Mouse (Mus musculus) kidney, embryonic 15.5 days (tissue): ENCODE measurements around the gene Rab5if. TPM values are rescaled to one million over a fixed set of nuclear protein-coding genes. Genes with fewer than 3 reads are reported as not detected.
"Not testable (repeated sequence)": the region's sequence is repeated elsewhere in the genome, so short reads cannot be mapped to it uniquely, and the experiment has no call there.

ENCODE experiments used
- ATAC-seq: fragments of 200-750 bp; cut with Nextera tagmentation; replicated peaks from 2 replicates; pipeline ENCODE4 v1.8.0; 2017; ENCODE audit warnings: moderate TSS enrichment; ENCODE audit not compliant: low FRiP score
- H3K27ac ChIP-seq: fragments of 300-500 bp; sonication (generic); 2 replicates; pipeline ENCODE4 v1.5.1; 2015; ENCODE audit warnings: mild to moderate bottlenecking, inconsistent platforms
- H3K27me3 ChIP-seq: fragments of 300-500 bp; sonication (generic); 2 replicates; pipeline ENCODE4 v1.6.1; 2015; ENCODE audit warnings: inconsistent platforms
- H3K36me3 ChIP-seq: fragments of 300-500 bp; sonication (generic); 2 replicates; pipeline ENCODE4 v1.6.1; 2015; ENCODE audit warnings: inconsistent platforms
- H3K4me1 ChIP-seq: fragments of 300-500 bp; sonication (generic); 2 replicates; pipeline ENCODE4 v1.6.1; 2015; ENCODE audit warnings: inconsistent platforms
- H3K4me2 ChIP-seq: fragments of 300-500 bp; sonication (generic); 2 replicates; pipeline ENCODE4 v1.6.1; 2015; ENCODE audit warnings: moderate library complexity, mild to moderate bottlenecking, inconsistent platforms
- H3K4me3 ChIP-seq: fragments of 300-500 bp; sonication (generic); replicated peaks from 2 replicates; pipeline ENCODE4 v1.5.1; 2015; ENCODE audit warnings: mild to moderate bottlenecking, inconsistent platforms
- H3K9ac ChIP-seq: fragments of 300-500 bp; sonication (generic); 2 replicates; pipeline ENCODE4 v1.6.1; 2015; ENCODE audit warnings: mild to moderate bottlenecking, inconsistent platforms
- H3K9me3 ChIP-seq: fragments of 300-500 bp; sonication (generic); replicated peaks from 2 replicates; pipeline ENCODE4 v1.6.1; 2016; ENCODE audit warnings: inconsistent platforms
- WGBS: fragments of 180-500 bp; shearing (Covaris S2); methylation state at CpG from one replicate; pipeline ENCODE4 v1.1.7; 2015; ENCODE audit warnings: mixed read lengths; 5-methylcytosine and 5-hydroxymethylcytosine counted together
- polyA plus RNA-seq: library from polyadenylated mRNA; unstranded; fragments of >200 nt; fragmentation: Nextera tagmentation; extraction: Ambion mirVana; gene quantifications from 2 replicates; pipeline ENCODE4 v1.2.1, GENCODE M21; 2015

Rab5if gene
- polyA plus RNA-seq, 1 experiment from 2014 or later, result 174 TPM

DNA sequence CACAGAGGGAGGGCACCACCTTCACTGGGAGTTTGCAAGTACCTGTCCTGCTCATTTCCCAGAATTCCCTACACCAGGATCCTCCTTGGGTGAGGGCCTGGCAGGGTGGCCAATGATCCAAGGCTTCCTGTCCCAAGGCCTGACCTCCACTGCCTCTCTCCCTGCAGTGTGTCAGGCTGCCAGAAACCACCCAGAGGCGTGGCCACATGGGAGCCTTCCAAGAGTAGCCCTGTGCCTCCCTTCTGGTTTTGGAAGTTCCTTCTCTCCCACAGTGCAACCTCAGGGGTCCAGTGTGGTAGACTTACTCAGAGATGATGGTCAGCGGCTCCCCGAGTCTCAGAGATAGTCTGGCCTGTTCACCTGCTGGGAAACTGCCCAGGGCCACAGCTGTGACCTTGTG lies 16.6 kb downstream of the Rab5if start:
- Histone ChIP-seq H3K4me2 (no peak overlapping the region), H3K36me3 (peaks cover 4% of the 10 kb centered on the region), H3K4me3 (no peak overlapping the region), H3K9ac (no peak overlapping the region), H3K9me3 (no peaks in the 10 kb centered on the region), H3K4me1 (no peaks in the 10 kb centered on the region), H3K27me3 (no peaks in the 10 kb centered on the region), H3K27ac (no peak overlapping the region)
- no peak for ATAC-seq
- WGBS, result 75% methylated on average over 3 of the region's 3 CpGs

GRCm38 (mm10) chr2:156882431-156883001 lies 19.6 kb downstream of the Rab5if start:
- no peak for ATAC-seq
- Histone ChIP-seq H3K36me3 (no peaks in the 10 kb centered on the region), H3K4me1 (no peaks in the 10 kb centered on the region), H3K27ac (no peak overlapping the region), H3K4me3 (no peak overlapping the region), H3K27me3 (no peaks in the 10 kb centered on the region), H3K9me3 (no peaks in the 10 kb centered on the region), H3K4me2 (no peak overlapping the region), H3K9ac (no peak overlapping the region)
- 43% methylated on average over 10 of the region's 10 CpGs for WGBS

DNA sequence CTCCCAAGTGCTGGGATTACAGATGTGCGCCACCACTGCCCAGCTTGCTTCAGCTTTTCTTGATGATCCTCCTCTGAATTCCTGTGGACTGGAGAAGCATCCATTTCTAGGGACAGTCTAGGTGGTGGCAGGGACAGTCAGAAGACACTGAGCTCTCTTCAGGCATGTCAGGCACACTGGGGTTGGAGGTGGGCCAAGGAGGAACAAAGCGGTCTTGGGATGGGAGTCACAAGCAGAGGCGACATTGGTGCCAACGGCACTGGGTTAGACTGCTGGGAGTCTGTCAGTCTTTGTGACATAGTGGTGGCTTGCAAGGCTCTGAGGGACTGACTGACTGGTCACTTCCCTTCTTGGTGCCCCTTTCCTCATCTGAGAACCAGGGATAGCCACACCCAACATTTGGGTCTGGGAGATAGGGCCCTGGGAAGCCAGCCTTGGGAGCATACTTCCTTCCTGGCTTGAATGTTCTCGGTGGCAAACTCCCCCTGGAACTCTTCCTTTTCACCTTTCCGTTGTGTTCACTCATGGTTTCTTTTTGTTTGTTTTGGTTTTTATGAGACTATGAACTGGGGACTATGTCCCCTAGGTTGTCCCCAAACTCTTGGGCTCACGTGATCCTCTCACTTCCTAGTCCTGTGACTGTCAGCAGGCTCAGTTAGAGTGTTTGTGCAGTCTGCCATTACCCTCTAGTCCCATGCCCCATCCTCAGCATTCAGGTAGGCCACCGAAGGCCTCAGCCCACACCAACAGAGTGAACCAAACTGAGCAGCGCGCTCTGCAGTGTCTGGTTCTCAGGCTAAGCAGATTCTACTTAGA lies 21.7 kb downstream of the Rab5if start:
- 91% methylated on average over 10 of the region's 10 CpGs for WGBS
- Histone ChIP-seq H3K9me3 (no peaks in the 10 kb centered on the region), H3K4me2 (no peak overlapping the region), H3K27ac (no peak overlapping the region), H3K4me3 (no peak overlapping the region), H3K9ac (no peak overlapping the region), H3K4me1 (no peaks in the 10 kb centered on the region), H3K27me3 (no peaks in the 10 kb centered on the region), H3K36me3 (no peaks in the 10 kb centered on the region)
- no peak for ATAC-seq

GRCm38 (mm10) chr2:156885666-156886065 lies 22.7 kb downstream of the Rab5if start:
- H3K4me2 ChIP-seq, H3K4me3 ChIP-seq, H3K36me3 ChIP-seq, H3K27ac ChIP-seq, H3K27me3 ChIP-seq, ATAC-seq, H3K9me3 ChIP-seq, H3K4me1 ChIP-seq, H3K9ac ChIP-seq: not testable (repeated sequence)
- 63% methylated on average over 2 of the region's 2 CpGs for WGBS

DNA sequence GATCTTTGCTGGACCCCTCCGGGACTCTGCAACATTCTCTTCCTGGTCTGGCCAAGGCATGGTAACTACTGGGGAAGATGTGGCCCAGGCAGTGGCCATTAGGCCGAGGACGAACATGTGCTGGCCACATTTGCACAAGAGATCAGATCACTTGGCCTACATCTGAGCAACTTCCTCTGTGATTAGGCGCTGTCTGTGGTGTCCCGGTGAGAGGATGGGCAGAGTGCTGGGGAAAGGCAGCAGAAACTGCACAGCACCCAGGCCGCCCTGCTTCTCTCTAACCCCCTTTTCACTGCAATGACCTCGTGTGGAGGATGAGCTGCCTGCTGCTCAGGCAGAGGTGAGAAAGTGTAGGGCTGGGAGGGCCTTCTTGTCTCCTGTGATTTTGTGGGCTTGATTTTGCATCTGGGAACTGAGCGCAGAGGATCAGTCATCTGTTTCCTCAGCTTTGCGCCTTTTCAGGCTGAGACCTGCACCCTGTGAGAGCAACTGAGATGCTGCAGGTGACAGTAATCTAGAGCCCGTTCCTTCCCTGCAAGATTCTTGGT lies 23.2 kb downstream of the Rab5if start:
- H3K4me1 ChIP-seq, result no peaks in the 10 kb centered on the region

DNA sequence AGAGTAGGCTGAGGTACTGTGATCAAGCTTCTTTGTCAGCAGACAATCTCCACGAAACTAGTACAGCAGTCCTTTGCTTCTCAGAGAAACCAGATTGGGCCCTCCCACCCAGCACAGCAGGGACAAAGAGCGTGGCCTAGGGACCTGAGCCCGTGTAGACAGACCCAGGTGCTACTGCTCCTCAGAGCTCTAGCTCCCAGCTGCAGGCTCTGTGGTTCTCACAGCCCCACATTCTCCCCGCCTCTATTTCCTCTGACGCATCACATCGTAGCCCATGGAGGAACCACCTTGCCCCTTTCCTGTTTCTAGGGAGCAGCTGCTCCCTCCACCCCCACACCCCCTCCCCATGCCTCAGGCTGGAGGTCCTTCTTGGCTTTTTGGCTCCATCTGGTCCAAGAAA lies 24.1 kb downstream of the Rab5if start, which contains the start of gene Sla2:
Gene Sla2 (minus strand): TSS at position 176 of the 400 bp plus-strand sequence.
- no peak for ATAC-seq
- no peaks in the 10 kb centered on the region for H3K27me3 ChIP-seq
- no peak within 1 kb of the TSS for H3K4me3 ChIP-seq
- no peak within 1 kb of the TSS for H3K4me2 ChIP-seq
- 65% methylated on average over 6 of the region's 6 CpGs for WGBS
- H3K9ac ChIP-seq, result no peak within 1 kb of the TSS
- H3K36me3 ChIP-seq, result no peaks in the 10 kb centered on the region
- H3K27ac ChIP-seq, result no peak within 1 kb of the TSS
- H3K4me1 ChIP-seq, result no peaks in the 10 kb centered on the region
- H3K9me3 ChIP-seq, result no peaks in the 10 kb centered on the region

More for the DNA sequence above, 23.2 kb downstream of the Rab5if start:
- no peaks in the 10 kb centered on the region for H3K27me3 ChIP-seq
- no peak overlapping the region for H3K4me2 ChIP-seq
- no peak overlapping the region for H3K27ac ChIP-seq
- no peak for ATAC-seq
- H3K36me3 ChIP-seq, result no peaks in the 10 kb centered on the region
- H3K4me3 ChIP-seq, result no peak overlapping the region
- 72% methylated on average over 10 of the region's 10 CpGs for WGBS
- H3K9ac ChIP-seq, result no peak overlapping the region
- H3K9me3 ChIP-seq, result no peaks in the 10 kb centered on the region

GRCm38 (mm10) chr2:156888490-156888889 lies 25.6 kb downstream of the Rab5if start:
- no peaks in the 10 kb centered on the region for H3K36me3 ChIP-seq
- no peak overlapping the region for H3K4me2 ChIP-seq
- no peaks in the 10 kb centered on the region for H3K27me3 ChIP-seq
- H3K9me3 ChIP-seq, result no peaks in the 10 kb centered on the region
- no peaks in the 10 kb centered on the region for H3K4me1 ChIP-seq
- no peak for ATAC-seq
- no peak overlapping the region for H3K27ac ChIP-seq
- 68% methylated on average over 3 of the region's 3 CpGs for WGBS
- H3K9ac ChIP-seq, result no peak overlapping the region
- no peak overlapping the region for H3K4me3 ChIP-seq

- H3K9me3 ChIP-seq, result no peaks in the 10 kb centered on the region
- ATAC-seq, result no peak
- no peak overlapping the region for H3K4me2 ChIP-seq
- WGBS, result 63% methylated on average over 3 of the region's 3 CpGs
- no peak overlapping the region for H3K4me3 ChIP-seq
- H3K9ac ChIP-seq, result no peak overlapping the region
- H3K4me1 ChIP-seq, result no peaks in the 10 kb centered on the region
- H3K36me3 ChIP-seq, result no peaks in the 10 kb centered on the region
- H3K27ac ChIP-seq, result no peak overlapping the region
- H3K27me3 ChIP-seq, result no peaks in the 10 kb centered on the region
Observed at GRCm38 (mm10) chr2:156892240-156892639, 29.3 kb downstream of the Rab5if start.

DNA sequence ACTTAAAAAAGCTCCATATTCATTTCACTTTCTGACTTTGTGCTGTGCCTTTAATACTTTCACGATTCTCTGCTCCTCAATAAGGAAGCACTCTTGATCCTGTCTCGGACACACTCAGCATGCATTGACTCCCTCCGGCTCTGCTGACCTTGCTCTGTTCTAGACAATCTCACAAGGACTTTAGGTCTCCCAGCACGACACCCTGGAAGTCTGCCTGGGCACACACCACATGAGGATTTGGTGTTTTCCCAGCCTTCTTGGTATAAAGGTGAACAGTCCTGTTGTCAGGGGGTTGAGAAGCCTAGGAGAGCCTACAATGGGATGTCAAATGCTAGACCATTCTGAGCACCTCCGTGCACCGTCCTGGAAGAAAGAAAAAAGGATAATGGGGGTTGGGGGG lies 29.9 kb downstream of the Rab5if start:
- Histone ChIP-seq H3K4me1 (no peaks in the 10 kb centered on the region), H3K4me2 (no peak overlapping the region), H3K36me3 (no peaks in the 10 kb centered on the region), H3K27me3 (no peaks in the 10 kb centered on the region), H3K27ac (no peak overlapping the region), H3K9me3 (no peaks in the 10 kb centered on the region), H3K9ac (no peak overlapping the region), H3K4me3 (no peak overlapping the region)
- ATAC-seq, result no peak
- WGBS, result 78% methylated on average over 6 of the region's 6 CpGs

- Histone ChIP-seq H3K4me2 (no peak overlapping the region), H3K27me3 (no peaks in the 10 kb centered on the region), H3K4me3 (no peak overlapping the region), H3K27ac (no peak overlapping the region), H3K4me1 (no peaks in the 10 kb centered on the region), H3K36me3 (no peaks in the 10 kb centered on the region), H3K9me3 (no peaks in the 10 kb centered on the region), H3K9ac (no peak overlapping the region)
- ATAC-seq, result no peak
- 74% methylated on average over 15 of the region's 15 CpGs for WGBS
Observed at GRCm38 (mm10) chr2:156894496-156895265, 31.8 kb downstream of the Rab5if start.

DNA sequence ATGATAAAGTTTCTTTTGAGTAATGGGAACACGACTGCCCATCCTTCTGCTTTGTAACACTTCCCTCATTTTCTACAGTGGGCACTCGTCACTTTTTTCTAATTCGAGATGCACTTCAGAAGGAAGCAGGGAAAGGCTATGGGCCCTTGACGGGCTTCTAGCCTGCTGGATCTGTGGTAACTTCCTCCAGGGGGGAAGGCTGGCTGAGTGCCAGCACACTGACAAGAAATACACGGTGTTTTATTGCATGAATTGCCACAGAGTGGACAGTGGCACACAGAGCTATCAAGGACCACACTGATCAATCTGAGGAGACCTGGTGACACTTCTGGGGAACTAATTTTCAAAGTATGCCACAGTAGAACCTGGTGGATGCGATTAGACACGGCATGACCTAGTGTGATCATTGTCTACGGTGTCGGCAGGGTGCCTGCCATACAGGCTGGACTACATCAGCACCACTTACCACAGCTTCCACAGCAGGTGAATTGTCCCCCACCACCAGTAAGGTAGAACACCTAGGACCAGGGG lies 33.5 kb downstream of the Rab5if start:
- 69% methylated on average over 9 of the region's 9 CpGs for WGBS
- H3K9ac ChIP-seq, result no peak overlapping the region
- no peaks in the 10 kb centered on the region for H3K36me3 ChIP-seq
- H3K9me3 ChIP-seq, result no peaks in the 10 kb centered on the region
- H3K27ac ChIP-seq, result no peak overlapping the region
- ATAC-seq, result no peak
- H3K4me1 ChIP-seq, result no peaks in the 10 kb centered on the region
- H3K27me3 ChIP-seq, result no peaks in the 10 kb centered on the region
- no peak overlapping the region for H3K4me3 ChIP-seq
- H3K4me2 ChIP-seq, result no peak overlapping the region

DNA sequence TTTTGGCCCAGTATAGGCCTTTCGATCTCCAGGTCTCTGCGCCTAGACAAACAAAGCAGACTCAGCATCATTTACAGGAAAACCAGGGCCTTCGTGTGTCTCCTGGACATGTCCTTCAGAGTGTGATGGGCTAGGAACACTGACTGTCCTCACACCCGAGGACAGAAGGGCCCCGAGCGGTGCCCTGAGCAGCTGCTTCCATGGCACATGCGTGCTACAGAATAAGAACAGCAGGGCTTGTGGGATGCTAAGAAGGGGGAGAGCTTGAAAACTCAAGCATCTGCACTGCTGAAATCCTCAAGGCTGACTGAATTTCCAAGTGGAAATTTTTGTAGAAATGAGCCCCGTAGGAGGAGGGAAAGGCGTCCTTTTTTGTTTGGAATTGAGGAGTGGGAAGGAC lies 34.1 kb downstream of the Rab5if start:
- H3K4me2 ChIP-seq, result no peak overlapping the region
- H3K27me3 ChIP-seq, result no peaks in the 10 kb centered on the region
- no peak overlapping the region for H3K9ac ChIP-seq
- no peak for ATAC-seq
- H3K4me3 ChIP-seq, result no peak overlapping the region
- no peaks in the 10 kb centered on the region for H3K4me1 ChIP-seq
- no peaks in the 10 kb centered on the region for H3K9me3 ChIP-seq
- H3K27ac ChIP-seq, result no peak overlapping the region
- WGBS, result 87% methylated on average over 9 of the region's 9 CpGs
- no peaks in the 10 kb centered on the region for H3K36me3 ChIP-seq
